Comparison of ENCODE assay signal across 12 mouse cellular contexts in the genomic region with DNA sequence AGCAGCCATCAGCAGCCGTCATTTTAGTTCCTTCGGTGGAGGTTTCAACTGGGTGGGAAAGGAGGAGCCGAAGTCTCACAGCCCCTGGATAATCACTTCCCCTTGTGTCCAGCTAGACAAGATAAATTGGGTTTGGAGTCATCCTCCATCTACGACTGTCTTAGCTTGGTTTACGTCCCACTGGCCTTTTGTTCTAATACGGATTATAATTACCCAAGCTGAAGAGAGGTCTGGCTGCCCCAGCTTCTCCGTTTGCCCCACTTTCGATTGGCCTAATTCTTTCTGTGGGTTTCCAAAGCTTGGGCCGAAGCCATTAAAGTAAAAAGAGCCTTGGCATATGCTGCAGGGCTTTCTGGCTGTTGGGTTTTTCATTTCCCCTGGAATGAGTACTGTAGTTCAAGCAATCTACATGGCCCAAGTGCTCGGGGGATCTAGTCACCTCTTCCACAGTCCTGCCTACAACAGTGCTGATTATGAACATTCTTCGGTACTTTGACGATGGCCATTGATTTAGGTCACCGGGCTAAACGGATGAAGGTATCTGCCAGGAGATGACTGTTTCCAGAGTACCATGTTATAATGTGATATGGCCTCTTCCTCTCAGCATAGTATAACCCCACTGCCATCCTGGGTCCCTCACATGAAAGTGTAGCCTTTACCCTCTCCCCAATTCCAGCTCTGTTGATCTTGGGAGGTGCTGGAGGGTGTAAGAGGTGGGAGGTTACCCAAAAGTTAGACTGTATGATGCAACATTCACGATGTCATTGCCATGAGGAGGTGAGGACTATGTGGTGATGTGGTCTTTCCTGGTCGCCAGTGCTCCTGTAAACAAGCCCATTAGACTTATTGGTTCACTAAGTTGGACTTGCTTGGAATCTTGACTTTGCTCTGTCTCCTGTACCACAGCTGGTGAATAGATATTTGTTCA.
A peak's percentile ranks its signal among the peaks of the same experiment; 100 is the strongest.
DNase-seq lines count a peak whose midpoint lies in the region; ATAC-seq and TF ChIP-seq lines count a peak whose summit lies in the region.
"Had no signal": no experiment of that assay in that cellular context is flagged by ENCODE, and none has a peak within 500 bp of the region (broad histone marks: within the 10 kb centered on the region; RNA-seq: fewer than 3 reads in every experiment).

No protein-coding gene starts in this region.

- intact Hi-C loops in gastrocnemius, adult 2 months (cut with DNase I) = no loop called here

- DNase-seq in gastrocnemius, adult 2 months = no peak
- DNase-seq in gastrocnemius, postnatal 4 days (ENCODE audit: low spot score in 2 of 2) = no peak
- peak; percentile 66 for DNase-seq in brain, adult 2 months (ENCODE audit: low read depth, low spot score)
- DNase-seq in embryonic facial prominence, embryonic 10.5 days (ENCODE audit: low spot score) = no peak
- DNase-seq in liver, embryonic 13.5 days = no peak
- no peak for DNase-seq in thymus, postnatal 14 days
- DNase-seq in thymus, postnatal 36 days = no peak
- DNase-seq in heart, adult 9 months (ENCODE audit: low spot score in 2 of 2) = no peak

- peaks cover 4% of the 10 kb centered on the region; the same call in 1 of the 2 replicates for H3K36me3 ChIP-seq in embryonic facial prominence, embryonic 10.5 days (replicated peaks)
- no peaks in the 10 kb centered on the region for H3K36me3 ChIP-seq in liver, embryonic 13.5 days
- H3K36me3 ChIP-seq: embryonic facial prominence, embryonic 12.5 days; limb, embryonic 12.5 days; stomach, embryonic 15.5 days had no signal

- 80% methylated on average over 16 of the region's 16 CpGs for WGBS in embryonic facial prominence, embryonic 10.5 days
- WGBS in liver, embryonic 13.5 days (ENCODE audit: insufficient replicate concordance) = 71% methylated on average over 16 of the region's 16 CpGs

- H3K9me3 ChIP-seq in embryonic facial prominence, embryonic 10.5 days = no peaks in the 10 kb centered on the region
- no peaks in the 10 kb centered on the region for H3K9me3 ChIP-seq in liver, embryonic 13.5 days (replicated peaks)
- H3K9me3 ChIP-seq: embryonic facial prominence, embryonic 12.5 days; limb, embryonic 12.5 days; stomach, embryonic 15.5 days had no signal

- H3K4me1 ChIP-seq in embryonic facial prominence, embryonic 10.5 days = peaks cover 18% of the 10 kb centered on the region
- H3K4me1 ChIP-seq in liver, embryonic 13.5 days (replicated peaks) = peaks cover 7% of the 10 kb centered on the region; the same call in 1 of the 2 replicates
- H3K4me1 ChIP-seq: stomach, embryonic 15.5 days had no signal

- H3K27me3 ChIP-seq in embryonic facial prominence, embryonic 10.5 days (replicated peaks; ENCODE audit: low read depth, poor library complexity, severe bottlenecking) = no peaks in the 10 kb centered on the region
- no peaks in the 10 kb centered on the region for H3K27me3 ChIP-seq in liver, embryonic 13.5 days
- H3K27me3 ChIP-seq: embryonic facial prominence, embryonic 12.5 days; limb, embryonic 12.5 days; stomach, embryonic 15.5 days had no signal

- ATAC-seq in liver, embryonic 13.5 days (ENCODE audit: low read depth) = peak; percentile 60

- H3K4me2 ChIP-seq in liver, embryonic 13.5 days = no peak overlapping the region
- H3K4me2 ChIP-seq: embryonic facial prominence, embryonic 12.5 days; limb, embryonic 12.5 days; stomach, embryonic 15.5 days had no signal

- TF ChIP-seq CTCF in gastrocnemius, adult 2 months (IDR thresholded peaks at IDR 0.05) = no peak

- no peak overlapping the region for H3K9ac ChIP-seq in liver, embryonic 13.5 days
- H3K9ac ChIP-seq: embryonic facial prominence, embryonic 12.5 days; limb, embryonic 12.5 days; stomach, embryonic 15.5 days had no signal

- peak overlapping the region; percentile 33 for H3K4me3 ChIP-seq in gastrocnemius, adult 2 months
- H3K4me3 ChIP-seq in embryonic facial prominence, embryonic 10.5 days = no peak overlapping the region
- H3K4me3 ChIP-seq in liver, embryonic 13.5 days (replicated peaks) = no peak overlapping the region
- H3K4me3 ChIP-seq: embryonic facial prominence, embryonic 12.5 days; limb, embryonic 12.5 days; myocyte; stomach, embryonic 15.5 days had no signal

- H3K27ac ChIP-seq in gastrocnemius, adult 2 months = peak overlapping the region; percentile 16; the same call in 1 of the 2 replicates
- H3K27ac ChIP-seq in embryonic facial prominence, embryonic 10.5 days (replicated peaks) = 0 out of 2 replicates have a peak overlapping the region, but pooled peaks have one; percentile 12
- no peak overlapping the region for H3K27ac ChIP-seq in liver, embryonic 13.5 days
- H3K27ac ChIP-seq: embryonic facial prominence, embryonic 12.5 days; limb, embryonic 12.5 days; stomach, embryonic 15.5 days had no signal
